Mouse (Mus musculus): ENCODE results near the gene Mcu.

- no peak for TF ChIP-seq POLR2A (IDR thresholded peaks at IDR 0.05; ENCODE audit: borderline replicate concordance, control insufficient read depth, low read depth, low read length)
- no peak for TF ChIP-seq CTCF (IDR thresholded peaks at IDR 0.05; ENCODE audit: control insufficient read depth, insufficient read depth, low read length)
Measured at GRCm38 (mm10) chr10:59459767-59460166, 156.7 kb downstream of the Mcu start.
